Mouse (Mus musculus) CH12.LX (cell line): Measurements from ENCODE around the gene Eps8l3. TPM values are rescaled to one million over a fixed set of nuclear protein-coding genes. Genes with fewer than 3 reads are reported as not detected.

Source experiments
- DNase-seq: peaks from one replicate; pipeline ENCODE4 v3.0.0-alpha.2; 2013; ENCODE audit errors: extremely low read depth
- H3K27ac ChIP-seq: 2 replicates; pipeline ENCODE4 v1.5.1; 2012; ENCODE audit warnings: low read depth, mild to moderate bottlenecking, control low read depth, moderate library complexity; ENCODE audit not compliant: insufficient read depth
- H3K27me3 ChIP-seq: replicated peaks from 2 replicates; pipeline ENCODE3; 2012; ENCODE audit warnings: inconsistent platforms
- H3K36me3 ChIP-seq, 2 experiments: replicated peaks in 1 of 2; 2 replicates each; pipeline versions ENCODE3 to v1.6.1; 2012; ENCODE audit warnings: inconsistent platforms in 1 of 2, low read length in 1 of 2, mild to moderate bottlenecking in 1 of 2, mixed read lengths in 1 of 2, moderate library complexity in 1 of 2; ENCODE audit not compliant: control insufficient read depth in 1 of 2, insufficient read depth in 1 of 2
- H3K4me1 ChIP-seq, 2 experiments: 2 replicates each; pipeline ENCODE4 v1.6.1; 2012; ENCODE audit warnings: inconsistent platforms in 1 of 2, moderate library complexity in 1 of 2; ENCODE audit not compliant: insufficient read depth in 2 of 2, control insufficient read depth in 1 of 2
- H3K4me2 ChIP-seq: 2 replicates; pipeline ENCODE4 v1.6.1; 2012; ENCODE audit warnings: low read depth, mild to moderate bottlenecking, control low read depth; ENCODE audit not compliant: poor library complexity, insufficient read depth, severe bottlenecking
- H3K4me3 ChIP-seq, 3 experiments: fragments of 150-350 bp in 1 of 3; sonication (generic) in 1 of 3; replicated peaks in 1 of 3; 2 replicates each; pipeline versions ENCODE3 to v1.5.1; 2011 to 2012; ENCODE audit warnings: low read depth in 2 of 3, low read length in 2 of 3, mild to moderate bottlenecking in 2 of 3, moderate library complexity in 2 of 3, control low read depth in 1 of 3, improper control_type of control experiment in 1 of 3, inconsistent platforms in 1 of 3, mixed read lengths in 1 of 3; ENCODE audit not compliant: poor library complexity in 1 of 3
- H3K79me2 ChIP-seq: replicated peaks from 2 replicates; pipeline ENCODE4 v1.6.1; 2012; ENCODE audit warnings: mild to moderate bottlenecking, moderate library complexity; ENCODE audit not compliant: control insufficient read depth, poor library complexity, insufficient read depth, severe bottlenecking; ENCODE audit errors: extremely low read depth
- H3K9ac ChIP-seq: 2 replicates; pipeline ENCODE4 v1.6.1; 2012; ENCODE audit warnings: low read depth, mild to moderate bottlenecking, control low read depth, moderate library complexity; ENCODE audit not compliant: insufficient read depth
- H3K9me3 ChIP-seq: replicated peaks from 2 replicates; pipeline ENCODE3; 2012; ENCODE audit warnings: low read length, inconsistent platforms, mixed read lengths
- BHLHE40 ChIP-seq: IDR thresholded peaks from 2 replicates; pipeline ENCODE4 v1.6.1; 2011; ENCODE audit warnings: mild to moderate bottlenecking, low read depth, low read length, improper control_type of control experiment
- CHD2 ChIP-seq: IDR thresholded peaks from 2 replicates; pipeline ENCODE4 v1.6.1; 2011; ENCODE audit warnings: low read length, improper control_type of control experiment
- E2F4 ChIP-seq: IDR thresholded peaks from 2 replicates; pipeline ENCODE4 v1.6.1; 2011; ENCODE audit warnings: low read depth, low read length, improper control_type of control experiment; ENCODE audit not compliant: insufficient replicate concordance
- ETS1 ChIP-seq: conservative IDR thresholded peaks from 2 replicates; pipeline ENCODE4 v1.6.1; 2012; ENCODE audit warnings: low read depth, mild to moderate bottlenecking, inconsistent platforms, low read length, improper control_type of control experiment, moderate library complexity
- HCFC1 ChIP-seq: IDR thresholded peaks from 2 replicates; pipeline ENCODE4 v1.6.1; 2012; ENCODE audit warnings: low read depth, mild to moderate bottlenecking, inconsistent platforms, low read length, improper control_type of control experiment
- IRF4 ChIP-seq: IDR thresholded peaks from 2 replicates; pipeline ENCODE4 v1.6.1; 2014; ENCODE audit warnings: low read depth, mild to moderate bottlenecking, inconsistent platforms, low read length, improper control_type of control experiment
- JUND ChIP-seq: conservative IDR thresholded peaks from 2 replicates; pipeline ENCODE4 v1.6.1; 2011; ENCODE audit warnings: low read depth, low read length, improper control_type of control experiment
- MAFK ChIP-seq: IDR thresholded peaks from 2 replicates; pipeline ENCODE4 v1.6.1; 2011; ENCODE audit warnings: low read length, improper control_type of control experiment; ENCODE audit not compliant: insufficient replicate concordance
- MAX ChIP-seq: IDR thresholded peaks from 2 replicates; pipeline ENCODE4 v1.6.1; 2011; ENCODE audit warnings: low read length, improper control_type of control experiment
- MXI1 ChIP-seq: IDR thresholded peaks from 2 replicates; pipeline ENCODE4 v1.6.1; 2011; ENCODE audit warnings: mild to moderate bottlenecking, low read depth, low read length, improper control_type of control experiment
- MYC ChIP-seq: IDR thresholded peaks from 2 replicates; pipeline ENCODE4 v1.6.1; 2011; ENCODE audit warnings: low read depth, mild to moderate bottlenecking, improper control_type of control experiment, low read length
- NELFE ChIP-seq: IDR thresholded peaks from 2 replicates; pipeline ENCODE4 v1.6.1; 2011; ENCODE audit warnings: low read depth, low read length, improper control_type of control experiment
- POLR2AphosphoS2 ChIP-seq: IDR thresholded peaks from 2 replicates; pipeline ENCODE4 v1.6.1; 2011; ENCODE audit warnings: low read depth, low read length, improper control_type of control experiment
- RAD21 ChIP-seq: IDR thresholded peaks from 2 replicates; pipeline ENCODE4 v1.6.1; 2011; ENCODE audit warnings: low read depth, mild to moderate bottlenecking, low read length, improper control_type of control experiment, moderate library complexity
- RCOR1 ChIP-seq: conservative IDR thresholded peaks from 2 replicates; pipeline ENCODE4 v1.6.1; 2012; ENCODE audit warnings: low read depth, mild to moderate bottlenecking, inconsistent platforms, low read length, improper control_type of control experiment
- SMC3 ChIP-seq: IDR thresholded peaks from 2 replicates; pipeline ENCODE4 v1.6.1; 2011; ENCODE audit warnings: low read depth, low read length, improper control_type of control experiment
- TBP ChIP-seq: conservative IDR thresholded peaks from 2 replicates; pipeline ENCODE4 v1.6.1; 2011; ENCODE audit warnings: low read depth, low read length, improper control_type of control experiment
- TCF12 ChIP-seq: IDR thresholded peaks from 2 replicates; pipeline ENCODE4 v1.6.1; 2014; ENCODE audit warnings: low read depth, mild to moderate bottlenecking, inconsistent platforms, low read length, improper control_type of control experiment
- UBTF ChIP-seq: IDR thresholded peaks from 2 replicates; pipeline ENCODE4 v1.6.1; 2012; ENCODE audit warnings: low read depth, mild to moderate bottlenecking, inconsistent platforms, low read length, improper control_type of control experiment, moderate library complexity
- ZC3H11A ChIP-seq: IDR thresholded peaks from 2 replicates; pipeline ENCODE4 v1.6.1; 2012; ENCODE audit warnings: low read depth, mild to moderate bottlenecking, inconsistent platforms, low read length, improper control_type of control experiment
- ZKSCAN1 ChIP-seq: IDR thresholded peaks from 2 replicates; pipeline ENCODE4 v1.6.1; 2012; ENCODE audit warnings: low read depth, inconsistent platforms, low read length, improper control_type of control experiment, borderline replicate concordance
- ZNF384 ChIP-seq: IDR thresholded peaks from 2 replicates; pipeline ENCODE4 v1.6.1; 2012; ENCODE audit warnings: low read depth, low read length, improper control_type of control experiment, inconsistent platforms
- dilution Hi-C: fragments of 300-500 bp; cut with MboI; formaldehyde crosslinking; loops from 2 replicates; pipeline ENCODE4 v1.14.3; 2020; ENCODE audit warnings: low sequenced_read_pairs; ENCODE audit not compliant: extremely low pct_unique_long_range_greater_than_20kb, extremely low pct_ligation_motif_present
- in situ Hi-C: fragments of 300-500 bp; cut with MboI; formaldehyde crosslinking; loops from 3 replicates; pipeline ENCODE4 v1.14.3; 2019; ENCODE audit warnings: low sequenced_read_pairs, low pct_ligation_motif_present, low pct_unique_long_range_greater_than_20kb, mixed read lengths
- polyA plus RNA-seq: library from polyadenylated mRNA; unstranded; fragments of >175 nt; gene quantifications from 2 replicates; pipeline ENCODE4 v1.2.1, GENCODE M21; 2012; ENCODE audit warnings: low read depth; ENCODE audit not compliant: insufficient read length
- total RNA-seq, 2 experiments: library from RNA; depleted of rRNA; stranded (reverse); fragments of 300-350 nt in 1 of 2; fragments of >200 nt in 1 of 2; gene quantifications; 2 replicates each; pipeline ENCODE4 v1.2.3; 2012 to 2014

Eps8l3 gene
- total and polyA plus RNA-seq, 3 experiments, result not detected

GRCm38 (mm10) chr3:107932128-107932527 lies 55.1 kb downstream of the Eps8l3 start:
- dilution Hi-C loops, result no loop called here
- Histone ChIP-seq H3K9ac (no peak overlapping the region), H3K4me2 (no peak overlapping the region), H3K4me1 (no peaks in the 10 kb centered on the region), H3K36me3 (no peaks in the 10 kb centered on the region), H3K79me2 (no peaks in the 10 kb centered on the region), H3K27ac (no peak overlapping the region), H3K4me3 (no peak overlapping the region), H3K9me3 (no peaks in the 10 kb centered on the region), H3K27me3 (peaks cover 2% of the 10 kb centered on the region)
- in situ Hi-C loops, result loop anchor here (10.0 kb wide), 1 partner anchor 213 kb away; the partner anchor contains the start of gene Gnai3
- DNase-seq, result no peak
- TF ChIP-seq RCOR1, result no peak
- no peak for TF ChIP-seq RAD21
- TF ChIP-seq MAX, result no peak

- dilution Hi-C loops (no loop called here), in situ Hi-C loops (loop anchor here (5.0 to 10.0 kb wide), 2 partner anchors 82 to 210 kb away; partner anchors contain the start of genes Gnai3 and Gstm1)
- H3K4me1 ChIP-seq, result peaks cover 5 to 8% of the 10 kb centered on the region in 2 experiments; a peak in 2 of 4 replicates
- no peak overlapping the region for H3K27ac ChIP-seq
- H3K36me3 ChIP-seq, result no peaks in the 10 kb centered on the region
- no peak overlapping the region for H3K9ac ChIP-seq
- H3K4me3 ChIP-seq, result no peak overlapping the region
- no peak for DNase-seq
- no peaks in the 10 kb centered on the region for H3K9me3 ChIP-seq
- H3K27me3 ChIP-seq, result peaks cover 2% of the 10 kb centered on the region
- no peak overlapping the region for H3K4me2 ChIP-seq
- TF ChIP-seq MAFK (no peak), POLR2AphosphoS2 (no peak)
- TF ChIP-seq, all 38 proteins: peak for 0
- H3K79me2 ChIP-seq, result no peaks in the 10 kb centered on the region
Observed at GRCm38 (mm10) chr3:107935268-107935667, 58.2 kb downstream of the Eps8l3 start.

GRCm38 (mm10) chr3:107935888-107936287 lies 58.9 kb downstream of the Eps8l3 start:
- in situ Hi-C loops (loop anchor here (5.0 to 10.0 kb wide), 2 partner anchors 81 to 209 kb away; partner anchors contain the start of genes Gnai3 and Gstm1), dilution Hi-C loops (no loop called here)
- peaks cover 5 to 8% of the 10 kb centered on the region in 2 experiments; a peak in 2 of 4 replicates for H3K4me1 ChIP-seq
- H3K27ac ChIP-seq, result no peak overlapping the region
- no peak overlapping the region for H3K4me3 ChIP-seq
- H3K9me3 ChIP-seq, result no peaks in the 10 kb centered on the region
- no peak overlapping the region for H3K4me2 ChIP-seq
- TF ChIP-seq IRF4, result no peak
- no peak for TF ChIP-seq E2F4
- no peak for TF ChIP-seq CHD2
- TF ChIP-seq TCF12, result no peak
- no peak for TF ChIP-seq UBTF
- no peak for TF ChIP-seq ZC3H11A
- no peak for TF ChIP-seq BHLHE40
- no peak for TF ChIP-seq MYC
- no peak for TF ChIP-seq ZKSCAN1
- no peak for TF ChIP-seq MXI1
- TF ChIP-seq RAD21, result no peak
- TF ChIP-seq NELFE, result no peak
- no peak for TF ChIP-seq ETS1
- no peak for TF ChIP-seq JUND
- no peak for TF ChIP-seq TBP
- no peak for TF ChIP-seq ZNF384
- TF ChIP-seq SMC3, result no peak
- no peak for TF ChIP-seq HCFC1
- no peak for TF ChIP-seq POLR2AphosphoS2
- H3K36me3 ChIP-seq, result no peaks in the 10 kb centered on the region
- no peaks in the 10 kb centered on the region for H3K79me2 ChIP-seq
- DNase-seq, result no peak
- peaks cover 2% of the 10 kb centered on the region for H3K27me3 ChIP-seq
- H3K9ac ChIP-seq, result no peak overlapping the region
